Mouse (Mus musculus): ENCODE results near the gene Gck.

GRCm38 (mm10) chr11:5974053-5974452 lies 24.2 kb upstream of the Gck start:
- TF ChIP-seq POLR2A (IDR thresholded peaks at IDR 0.05; ENCODE audit: low read depth, low read length) (no peak), CTCF (IDR thresholded peaks at IDR 0.05; ENCODE audit: borderline replicate concordance, insufficient read depth, low read length) (no peak)

Data from embryonic fibroblast, embryonic 13.5 days (primary cell).